Mouse (Mus musculus): Measurements from ENCODE around the gene Plcz1. TPM values are rescaled to one million over a fixed set of nuclear protein-coding genes. Genes with fewer than 3 reads are reported as not detected.

Gene Plcz1
- total RNA-seq (2021) = not detected in 2 replicates
- long read RNA-seq, experiment 1 = 0 reads
- long read RNA-seq, experiment 2 = 0 reads

DNA sequence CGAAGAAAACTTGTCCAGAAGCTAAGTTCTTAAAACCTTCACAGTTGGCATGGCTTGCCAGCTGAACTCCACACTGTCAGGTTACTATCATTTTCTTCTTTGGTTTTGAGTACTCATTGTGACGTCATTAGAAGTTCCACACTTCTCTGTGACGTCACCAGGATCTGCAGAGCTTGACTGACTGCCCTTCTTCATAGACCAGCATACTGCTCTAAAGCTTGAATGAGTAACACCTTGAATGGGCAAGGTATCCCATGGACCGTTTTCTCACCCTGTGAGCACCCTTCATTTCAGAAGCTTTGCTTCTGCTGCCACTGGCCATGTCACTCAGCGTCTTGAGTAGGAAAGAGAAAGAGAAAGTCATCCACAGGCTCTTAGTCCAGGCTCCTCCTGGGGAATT is at the start of gene Plcz1:
Gene Plcz1 (minus strand): TSS at position 101 of the 400 bp plus-strand sequence.
- no peak for DNase-seq

GRCm38 (mm10) chr6:140089855-140090254 is 48.6 kb upstream of the Plcz1 start:
- DNase-seq = no peak

- DNase-seq = peak; percentile 17
These were observed 40.5 kb upstream of the Plcz1 start for GRCm38 (mm10) chr6:140081739-140082138.

DNA sequence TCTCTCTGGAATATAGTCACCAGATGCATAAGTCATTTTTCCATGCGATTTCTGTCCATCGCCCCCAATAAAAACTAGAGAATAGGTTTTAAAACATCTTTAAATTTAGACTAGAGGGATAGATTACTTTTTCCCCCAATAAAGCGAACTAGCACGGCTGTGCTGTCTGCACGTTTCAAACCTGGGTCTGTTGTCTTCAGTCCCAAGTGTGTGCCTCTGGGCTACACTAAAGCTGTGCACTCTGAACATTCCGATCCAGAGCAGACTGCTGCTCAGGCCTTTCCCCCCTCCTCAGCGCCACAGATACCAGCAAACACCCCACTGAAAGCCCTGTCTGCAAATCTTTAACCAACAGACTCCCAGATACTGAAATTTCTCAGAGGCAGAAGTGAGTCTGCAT is 39.7 kb upstream of the Plcz1 start:
- no peak for DNase-seq

DNA sequence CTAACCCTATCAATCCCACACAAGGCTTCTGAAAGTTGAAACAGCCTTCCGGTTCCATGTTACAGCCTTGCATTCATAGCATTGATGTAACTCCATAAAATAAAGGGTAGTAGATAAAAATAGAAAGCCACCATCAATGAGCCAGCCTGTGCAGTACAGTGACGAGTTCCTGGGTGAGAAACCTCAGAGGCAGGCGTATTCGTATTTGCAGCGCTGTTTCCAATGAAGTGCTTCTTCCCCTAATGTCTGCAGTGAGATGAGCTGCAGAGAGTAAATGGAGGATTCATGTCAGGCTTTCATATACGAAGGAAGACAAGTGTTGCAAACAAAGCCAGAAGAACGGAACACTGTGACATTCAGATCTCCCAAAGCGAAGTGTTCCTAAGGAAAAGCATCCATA is 27.9 kb upstream of the Plcz1 start:
- DNase-seq = no peak

GRCm38 (mm10) chr6:140054271-140054928 is 13.1 kb upstream of the Plcz1 start:
- DNase-seq = no peak

DNA sequence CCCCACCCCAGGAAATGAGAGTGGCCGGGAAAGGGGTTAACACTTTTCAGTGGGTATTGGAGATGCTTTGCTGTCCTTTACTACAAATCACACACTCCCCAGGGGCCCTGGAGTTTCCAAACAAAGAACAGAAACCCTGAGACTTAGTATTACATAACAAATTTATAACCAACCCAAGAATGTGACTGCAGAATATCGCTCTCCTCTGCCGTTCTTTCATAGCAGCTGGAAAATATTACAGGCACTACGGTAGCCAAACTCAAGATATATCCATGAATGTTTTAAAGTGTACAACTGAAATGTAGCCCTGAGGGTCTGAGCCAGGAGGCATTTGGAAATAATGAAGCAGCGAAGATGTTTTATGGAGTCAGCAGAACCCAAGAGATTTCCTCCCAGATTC is 10.2 kb upstream of the Plcz1 start:
- peak; percentile 17 for DNase-seq

GRCm38 (mm10) chr6:140040952-140041351 is 305 bp downstream of the Plcz1 start, which contains the start of gene Capza3:
Capza3 (plus strand) TSS chr6:140041252.
- no peak for DNase-seq

- DNase-seq = no peak
These were observed 16.9 kb downstream of the Plcz1 start for GRCm38 (mm10) chr6:140024404-140024803.

- DNase-seq = no peak
These were observed 36.1 kb downstream of the Plcz1 start for GRCm38 (mm10) chr6:140005181-140005580.

GRCm38 (mm10) chr6:139989597-139989996 is 51.7 kb downstream of the Plcz1 start:
- no peak for DNase-seq

GRCm38 (mm10) chr6:139989075-139989474 is 52.2 kb downstream of the Plcz1 start:
- DNase-seq = no peak

- DNase-seq = no peak
These were observed 54.7 kb downstream of the Plcz1 start for GRCm38 (mm10) chr6:139986564-139986963.

DNA sequence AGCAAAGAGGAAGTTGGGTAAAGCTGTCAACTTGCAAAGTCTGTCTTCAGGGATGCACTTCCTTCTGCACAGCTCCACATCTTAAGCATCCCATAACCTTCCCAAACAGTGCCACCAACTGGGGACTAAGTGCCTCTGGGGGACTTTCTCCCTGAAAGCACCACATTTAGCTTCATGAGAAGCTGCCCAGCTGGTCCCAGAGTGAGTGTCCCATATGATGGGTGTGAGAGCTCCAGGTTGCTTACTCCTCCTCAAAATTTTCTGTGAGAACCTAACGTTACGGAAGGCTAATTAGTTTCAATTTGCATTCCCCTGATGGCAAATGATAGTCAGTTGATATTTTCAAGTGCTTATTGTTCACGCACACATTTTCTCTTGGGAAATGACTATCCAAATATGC is 57.2 kb downstream of the Plcz1 start:
- no peak for DNase-seq

DNA sequence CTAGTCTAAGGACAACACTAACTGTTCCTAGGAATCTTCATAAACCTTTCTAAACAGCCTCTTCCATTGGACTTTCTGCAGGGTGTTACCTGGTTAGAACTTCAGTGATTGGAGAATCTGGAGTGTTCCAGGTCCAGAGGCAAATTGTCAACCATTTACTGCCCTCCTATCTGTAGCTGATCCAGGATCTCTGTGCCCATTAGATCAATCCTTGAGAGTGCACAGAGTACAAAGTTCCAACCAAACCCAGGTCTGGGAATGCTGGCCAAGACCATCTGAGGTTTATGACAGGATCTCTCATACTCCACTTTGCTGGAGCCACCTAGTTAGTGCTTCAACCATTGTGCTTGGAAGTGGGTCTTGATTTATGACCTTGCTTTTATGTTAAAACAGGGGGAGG is 60.2 kb downstream of the Plcz1 start:
- no peak for DNase-seq

GRCm38 (mm10) chr6:139978114-139978513 is 63.1 kb downstream of the Plcz1 start:
- no peak for DNase-seq

DNA sequence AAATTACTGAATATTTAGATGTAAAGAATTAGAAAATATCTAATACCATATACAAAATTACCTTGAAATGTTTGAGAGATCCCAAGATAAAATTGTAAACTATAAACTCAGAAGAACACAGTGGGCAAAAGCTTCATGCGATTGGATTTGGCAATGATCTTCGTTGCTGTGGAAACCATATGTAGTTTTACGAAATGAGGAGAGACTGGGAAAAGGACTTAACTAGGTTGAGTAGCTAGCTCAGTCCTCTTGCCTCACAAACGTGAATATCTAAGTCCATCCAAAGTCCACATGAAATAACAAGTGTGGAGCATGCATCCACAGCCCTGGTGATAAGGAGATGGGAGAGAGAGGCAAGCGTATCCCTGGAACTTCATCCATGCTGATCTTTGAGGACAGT is 66.6 kb downstream of the Plcz1 start:
- no peak for DNase-seq

DNA sequence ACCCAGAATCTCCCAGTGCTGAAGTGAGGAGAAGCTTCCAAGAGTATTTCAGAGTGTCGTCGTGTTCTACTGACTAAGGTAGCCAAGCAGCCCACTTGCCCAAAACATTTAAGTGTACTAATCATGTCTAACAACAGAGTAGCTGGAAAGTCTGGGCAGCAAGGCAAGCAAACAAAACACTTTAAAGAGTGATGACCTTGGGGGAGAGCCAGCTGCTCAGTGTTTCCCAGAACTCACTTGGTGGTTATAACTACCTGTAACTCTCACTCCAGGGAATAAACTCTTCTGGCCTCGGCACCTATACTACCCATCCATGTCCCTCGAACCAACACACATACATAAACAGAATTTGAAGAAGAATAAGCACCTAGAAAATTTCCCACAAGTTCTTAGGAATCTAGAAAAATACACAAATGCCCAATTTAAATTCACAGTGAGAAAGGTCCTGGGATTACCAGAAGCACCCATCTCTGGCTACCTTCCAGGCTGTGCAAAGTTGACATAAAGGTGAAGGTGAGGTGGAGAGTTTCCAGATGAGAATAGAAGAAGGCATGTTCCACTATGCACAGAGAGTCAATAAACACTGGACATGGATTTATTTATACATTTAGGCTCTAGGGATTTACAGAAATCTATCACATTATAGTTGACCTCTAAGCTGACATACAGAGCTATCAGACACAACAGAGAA is 69.5 kb downstream of the Plcz1 start:
- DNase-seq = no peak

GRCm38 (mm10) chr6:139966684-139967083 is 74.6 kb downstream of the Plcz1 start:
- DNase-seq = no peak

- DNase-seq = no peak
These were observed 76.4 kb downstream of the Plcz1 start for GRCm38 (mm10) chr6:139964895-139965294.

GRCm38 (mm10) chr6:139963775-139964174 is 77.5 kb downstream of the Plcz1 start:
- DNase-seq = no peak

- peak; percentile 30 for DNase-seq
These were observed 83.6 kb downstream of the Plcz1 start for GRCm38 (mm10) chr6:139957531-139958241.

DNA sequence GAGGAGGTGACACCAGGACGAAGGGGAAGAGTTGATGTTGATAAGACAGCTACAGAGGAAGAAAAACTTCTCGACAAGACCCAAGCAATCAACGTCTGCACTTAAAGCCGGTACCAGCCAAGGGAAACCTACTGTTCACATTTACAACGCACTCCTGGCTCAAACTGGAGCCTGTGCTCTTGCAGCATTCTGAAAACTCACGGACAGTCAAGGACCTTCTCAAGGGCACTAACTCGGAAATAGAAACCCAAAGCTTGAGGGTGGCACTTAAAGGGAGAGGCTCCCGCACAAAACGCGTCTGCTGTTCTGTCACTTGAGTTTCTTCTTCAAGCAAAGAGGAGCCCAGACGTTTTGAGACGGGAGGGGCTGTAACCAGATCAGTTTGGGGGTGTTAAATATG is 87.7 kb downstream of the Plcz1 start:
- DNase-seq = peak; percentile 52
